Mouse (Mus musculus): ENCODE results near the gene Smarcc2. TPM values are rescaled to one million over a fixed set of nuclear protein-coding genes. Genes with fewer than 3 reads are reported as not detected.

Smarcc2 gene
- polyA plus RNA-seq (2012): 19.2 and 19.5 TPM in 2 replicates

DNA sequence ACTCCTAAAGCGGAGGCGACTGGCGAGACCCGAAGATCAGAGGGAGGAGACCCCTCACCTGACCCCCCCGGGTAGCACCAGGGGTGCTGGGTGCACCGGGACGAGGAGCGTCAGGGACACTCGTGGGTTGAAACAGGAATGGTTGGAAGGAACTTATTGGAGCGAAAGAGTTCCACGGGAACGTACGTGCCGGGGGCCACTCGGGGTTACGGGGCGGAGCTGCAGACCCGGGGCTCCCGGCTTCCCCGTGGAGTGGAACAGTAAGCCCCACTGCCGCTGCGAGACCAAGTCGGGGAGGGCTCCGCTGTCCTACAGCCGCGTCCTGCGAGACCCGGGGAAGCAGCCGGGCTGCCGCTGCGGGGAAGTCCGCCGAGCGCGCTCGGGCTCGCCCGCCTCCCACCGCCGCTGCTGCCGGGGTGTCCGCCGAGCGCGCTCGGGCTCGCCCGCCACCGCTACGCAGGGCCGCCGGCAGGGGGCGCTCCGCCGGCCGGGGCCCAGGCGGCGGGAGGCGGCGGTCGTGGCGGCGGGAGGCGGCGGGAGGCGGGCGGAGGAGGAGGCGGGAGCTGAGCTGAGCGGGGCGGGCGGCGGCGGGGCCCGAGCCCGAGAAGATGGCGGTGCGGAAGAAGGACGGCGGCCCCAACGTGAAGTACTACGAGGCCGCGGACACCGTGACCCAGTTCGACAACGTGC lies at the start of gene Smarcc2:
TSS of gene Smarcc2 (plus strand) at position 530 of the 690 bp plus-strand sequence.
- H3K36me3 ChIP-seq (ENCODE audit: control insufficient read depth): peaks cover 37% of the 10 kb centered on the region
- H3K4me3 ChIP-seq (replicated peaks): peak within 1 kb of the TSS; percentile 89
- H3K9me3 ChIP-seq (ENCODE audit: control insufficient read depth, low read length): no peaks in the 10 kb centered on the region
- no peaks in the 10 kb centered on the region for H3K27me3 ChIP-seq (ENCODE audit: control insufficient read depth)
- H3K4me1 ChIP-seq (ENCODE audit: control insufficient read depth): peaks cover 48% of the 10 kb centered on the region
- TF ChIP-seq TAL1 (IDR thresholded peaks at IDR 0.05; ENCODE audit: low read length) (no peak), GATA1 (IDR thresholded peaks at IDR 0.05; ENCODE audit: low read length) (no peak)

DNA sequence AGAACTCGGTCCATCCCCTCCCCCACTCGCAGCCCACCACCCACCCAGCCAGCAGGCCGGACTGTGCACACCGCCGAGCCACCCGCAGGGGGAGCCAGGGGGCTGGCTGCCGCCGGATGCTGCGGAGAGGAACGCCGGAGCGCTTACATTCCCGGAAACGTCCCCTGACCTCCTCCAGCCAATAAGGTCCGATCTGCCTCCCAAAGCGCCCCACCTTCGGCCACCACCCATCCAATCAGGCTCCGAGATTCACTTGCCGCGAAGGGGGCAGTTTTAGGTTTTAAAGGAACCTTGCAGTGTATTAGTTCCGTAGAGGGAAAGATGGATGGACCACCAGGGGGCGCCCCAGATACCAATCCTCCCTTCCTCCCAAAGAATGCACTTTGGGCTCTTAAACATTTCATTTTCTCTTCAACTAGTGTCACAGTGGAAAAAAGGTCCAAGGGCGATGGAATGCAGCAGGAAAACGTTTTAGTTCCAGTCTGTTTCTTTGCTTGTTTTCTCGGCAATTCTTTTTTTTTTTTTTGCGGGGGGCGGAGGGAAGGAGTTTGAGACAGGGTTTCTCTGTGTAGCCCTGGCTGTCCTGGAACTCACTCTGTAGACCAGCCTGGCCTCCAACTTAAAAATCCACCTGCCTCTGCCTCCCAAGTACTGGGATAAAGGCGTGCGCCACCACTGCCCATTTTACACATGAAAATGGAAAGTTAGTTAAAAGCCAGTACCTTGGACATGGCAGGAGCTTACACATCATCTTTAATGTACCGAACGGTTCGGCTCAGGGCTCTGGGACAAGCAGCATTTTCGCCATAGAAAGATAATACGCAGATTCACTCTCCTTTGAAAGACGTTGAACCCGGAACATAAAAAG lies 49.1 kb upstream of the Smarcc2 start:
- H3K27me3 ChIP-seq (ENCODE audit: control insufficient read depth): no peaks in the 10 kb centered on the region
- H3K4me3 ChIP-seq (replicated peaks): peak overlapping the region; percentile 91
- H3K4me1 ChIP-seq (ENCODE audit: control insufficient read depth): peaks cover 56% of the 10 kb centered on the region
- no peak for TF ChIP-seq TAL1 (IDR thresholded peaks at IDR 0.05; ENCODE audit: low read length)
- TF ChIP-seq GATA1 (IDR thresholded peaks at IDR 0.05; ENCODE audit: low read length): no peak
- no peaks in the 10 kb centered on the region for H3K9me3 ChIP-seq (ENCODE audit: control insufficient read depth, low read length)
- peaks cover 31% of the 10 kb centered on the region for H3K36me3 ChIP-seq (ENCODE audit: control insufficient read depth)

- H3K27me3 ChIP-seq (ENCODE audit: control insufficient read depth): no peaks in the 10 kb centered on the region
- H3K36me3 ChIP-seq (ENCODE audit: control insufficient read depth): peaks cover 32% of the 10 kb centered on the region
- H3K4me1 ChIP-seq (ENCODE audit: control insufficient read depth): peaks cover 57% of the 10 kb centered on the region
- H3K4me3 ChIP-seq (replicated peaks): peak overlapping the region; percentile 91
- TF ChIP-seq GATA1 (IDR thresholded peaks at IDR 0.05; ENCODE audit: low read length) (no peak), TAL1 (IDR thresholded peaks at IDR 0.05; ENCODE audit: low read length) (no peak)
- no peaks in the 10 kb centered on the region for H3K9me3 ChIP-seq (ENCODE audit: control insufficient read depth, low read length)
Observed at GRCm38 (mm10) chr10:128410560-128410845, 48.5 kb upstream of the Smarcc2 start.

DNA sequence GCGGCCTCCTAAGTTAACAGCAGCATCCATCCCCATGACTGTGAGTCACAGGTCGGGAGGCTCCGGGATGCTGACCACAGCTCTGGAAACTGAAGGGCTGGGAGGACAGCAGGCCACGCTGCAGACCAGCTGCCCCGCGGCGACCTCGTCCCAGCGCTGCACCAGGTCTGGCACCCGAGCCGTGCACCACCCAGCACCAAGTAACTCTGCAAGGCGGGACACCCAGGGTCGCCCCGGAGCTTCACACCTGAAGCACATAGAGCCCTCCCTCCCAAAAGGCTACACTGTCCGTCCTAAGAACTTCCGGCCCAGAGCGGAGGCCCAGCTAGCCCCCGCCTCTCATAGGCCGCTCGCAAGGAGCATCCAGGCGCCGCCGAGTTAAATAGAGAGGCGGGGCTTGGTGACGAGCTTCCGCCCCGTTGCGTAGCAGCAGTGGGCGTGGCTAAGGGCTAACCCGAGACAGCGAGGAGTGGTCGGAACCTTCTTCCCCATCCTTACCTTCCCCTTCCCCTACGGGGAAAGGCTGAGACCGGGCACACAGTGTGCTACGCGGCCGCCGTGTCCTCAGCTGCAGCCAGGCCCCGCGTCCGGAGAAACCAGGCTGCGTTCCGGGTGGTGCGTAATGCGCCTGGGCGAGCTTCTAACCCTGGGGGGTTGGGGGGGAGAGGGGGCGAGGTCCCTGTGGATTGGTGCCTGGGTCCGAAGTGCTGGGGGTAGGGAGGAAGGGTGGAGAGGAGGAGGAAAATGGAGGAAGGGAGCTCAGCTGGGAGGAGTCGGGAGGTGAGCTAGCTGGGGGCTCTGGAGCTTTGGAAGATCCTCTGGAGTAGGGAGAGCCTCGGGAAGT lies 47.6 kb upstream of the Smarcc2 start, which contains the start of the genes Nabp2 and Rnf41:
TSS of gene Nabp2 (minus strand) at position 282 of the 844 bp plus-strand sequence.
TSS of gene Rnf41 (plus strand) at position 447 of the 844 bp plus-strand sequence.
- H3K36me3 ChIP-seq (ENCODE audit: control insufficient read depth): peaks cover 28% of the 10 kb centered on the region
- no peaks in the 10 kb centered on the region for H3K27me3 ChIP-seq (ENCODE audit: control insufficient read depth)

DNA sequence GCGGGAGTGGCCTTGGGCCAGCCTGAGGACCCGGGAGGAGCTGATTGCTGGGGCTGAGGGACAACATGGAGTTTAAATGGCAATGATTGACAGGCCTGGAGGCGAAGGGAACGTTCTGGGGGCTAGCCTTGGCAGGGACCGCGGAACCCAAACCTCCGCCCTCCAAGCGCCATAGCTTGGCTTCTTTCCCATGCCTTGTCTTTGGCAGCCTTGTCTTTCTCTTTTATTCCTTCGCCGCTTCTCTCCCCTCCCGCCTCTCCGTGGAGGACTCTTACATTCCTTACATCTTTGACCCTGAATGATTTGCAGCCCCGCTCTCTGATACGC lies 47.0 kb upstream of the Smarcc2 start:
- Histone ChIP-seq H3K9me3 (ENCODE audit: control insufficient read depth, low read length) (no peaks in the 10 kb centered on the region), H3K4me1 (ENCODE audit: control insufficient read depth) (peaks cover 60% of the 10 kb centered on the region), H3K4me3 (replicated peaks) (peak overlapping the region; percentile 91), H3K27me3 (ENCODE audit: control insufficient read depth) (no peaks in the 10 kb centered on the region), H3K36me3 (ENCODE audit: control insufficient read depth) (peaks cover 26% of the 10 kb centered on the region)
- TF ChIP-seq GATA1 (IDR thresholded peaks at IDR 0.05; ENCODE audit: low read length) (no peak), TAL1 (IDR thresholded peaks at IDR 0.05; ENCODE audit: low read length) (no peak)

More for the DNA sequence above, 47.6 kb upstream of the Smarcc2 start, which contains the start of the genes Nabp2 and Rnf41:
- Histone ChIP-seq H3K4me3 (replicated peaks) (peak within 1 kb of the TSS; percentile 91), H3K4me1 (ENCODE audit: control insufficient read depth) (peaks cover 60% of the 10 kb centered on the region), H3K9me3 (ENCODE audit: control insufficient read depth, low read length) (no peaks in the 10 kb centered on the region)
- TF ChIP-seq GATA1 (IDR thresholded peaks at IDR 0.05; ENCODE audit: low read length) (no peak), TAL1 (IDR thresholded peaks at IDR 0.05; ENCODE audit: low read length) (no peak)

DNA sequence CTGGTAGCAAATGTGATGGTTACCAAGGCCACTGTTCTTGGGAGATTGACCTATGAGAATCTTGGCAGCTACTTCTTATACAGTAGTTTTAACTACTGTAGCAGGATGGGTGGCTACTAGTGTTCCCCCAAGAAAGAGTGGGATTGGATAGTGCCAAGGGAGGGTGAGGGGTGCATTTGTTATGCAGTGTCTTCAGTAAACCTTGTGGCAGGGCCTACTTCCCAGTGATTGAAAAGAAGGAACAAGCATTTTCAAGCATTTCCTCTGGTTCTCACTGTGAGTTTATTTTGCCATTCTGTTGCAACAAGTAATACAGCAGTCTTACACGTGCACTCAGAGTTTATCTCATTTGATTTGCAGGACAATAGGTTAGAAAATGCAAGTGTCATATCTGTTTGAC lies 46.5 kb upstream of the Smarcc2 start:
- H3K4me3 ChIP-seq (replicated peaks): peak overlapping the region; percentile 91
- peaks cover 25% of the 10 kb centered on the region for H3K36me3 ChIP-seq (ENCODE audit: control insufficient read depth)
- peaks cover 60% of the 10 kb centered on the region for H3K4me1 ChIP-seq (ENCODE audit: control insufficient read depth)

GRCm38 (mm10) chr10:128413076-128413475 lies 46.0 kb upstream of the Smarcc2 start:
- TF ChIP-seq GATA1 (IDR thresholded peaks at IDR 0.05; ENCODE audit: low read length) (no peak), TAL1 (IDR thresholded peaks at IDR 0.05; ENCODE audit: low read length) (no peak)
- Histone ChIP-seq H3K9me3 (ENCODE audit: control insufficient read depth, low read length) (no peaks in the 10 kb centered on the region), H3K4me3 (replicated peaks) (no peak overlapping the region), H3K27me3 (ENCODE audit: control insufficient read depth) (no peaks in the 10 kb centered on the region), H3K4me1 (ENCODE audit: control insufficient read depth) (peaks cover 57% of the 10 kb centered on the region), H3K36me3 (ENCODE audit: control insufficient read depth) (peaks cover 25% of the 10 kb centered on the region)

More for the DNA sequence above, 46.5 kb upstream of the Smarcc2 start:
- H3K9me3 ChIP-seq (ENCODE audit: control insufficient read depth, low read length): no peaks in the 10 kb centered on the region
- no peak for TF ChIP-seq GATA1 (IDR thresholded peaks at IDR 0.05; ENCODE audit: low read length)
- no peak for TF ChIP-seq TAL1 (IDR thresholded peaks at IDR 0.05; ENCODE audit: low read length)
- H3K27me3 ChIP-seq (ENCODE audit: control insufficient read depth): no peaks in the 10 kb centered on the region

GRCm38 (mm10) chr10:128414848-128415247 lies 44.2 kb upstream of the Smarcc2 start:
- no peak for TF ChIP-seq TAL1 (IDR thresholded peaks at IDR 0.05; ENCODE audit: low read length)
- H3K4me3 ChIP-seq (replicated peaks): no peak overlapping the region
- peaks cover 44% of the 10 kb centered on the region for H3K4me1 ChIP-seq (ENCODE audit: control insufficient read depth)
- H3K36me3 ChIP-seq (ENCODE audit: control insufficient read depth): peaks cover 33% of the 10 kb centered on the region
- H3K27me3 ChIP-seq (ENCODE audit: control insufficient read depth): no peaks in the 10 kb centered on the region
- H3K9me3 ChIP-seq (ENCODE audit: control insufficient read depth, low read length): no peaks in the 10 kb centered on the region
